Mouse (Mus musculus): ENCODE measurements around the gene Pla2g4e.

DNA sequence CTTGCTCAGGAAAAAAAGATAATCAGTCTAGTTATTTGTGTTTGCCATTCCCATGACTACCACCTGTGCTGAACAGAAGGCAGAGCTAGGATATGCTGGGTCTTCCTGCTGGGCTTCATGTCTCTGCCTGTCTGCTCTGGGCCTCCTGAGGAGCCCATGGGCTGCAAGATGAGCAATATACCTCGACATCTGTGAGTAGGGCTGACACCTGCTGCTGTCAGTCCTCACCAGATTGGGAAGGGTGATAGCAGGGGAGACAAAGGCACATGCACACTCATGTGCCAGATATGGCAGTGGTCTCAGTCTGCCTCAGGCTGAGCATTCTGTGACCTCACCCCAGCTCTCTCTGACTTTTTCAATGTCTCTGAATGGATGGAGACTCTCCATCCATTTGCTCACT lies 17.7 kb upstream of the Pla2g4e start:
- TF ChIP-seq POLR2A (IDR thresholded peaks at IDR 0.05; ENCODE audit: control insufficient read depth in 1 of 2, insufficient read depth in 1 of 2, low read depth in 1 of 2, low read length in 2 of 2, poor library complexity in 1 of 2), result no peak
- no peak for TF ChIP-seq CTCF (IDR thresholded peaks at IDR 0.05 in 2 of 3, conservative IDR thresholded peaks at IDR 0.05 in 1 of 3; ENCODE audit: control insufficient read depth in 1 of 3, insufficient read depth in 1 of 3, low read depth in 2 of 3, low read length in 3 of 3, poor library complexity in 1 of 3, severe bottlenecking in 1 of 3)
- no peak for TF ChIP-seq POLR2AphosphoS2 (IDR thresholded peaks at IDR 0.05; ENCODE audit: low read length)
- no peak for TF ChIP-seq ZNF384 (IDR thresholded peaks at IDR 0.05; ENCODE audit: low read depth, low read length)
- TF ChIP-seq EP300 (IDR thresholded peaks at IDR 0.05; ENCODE audit: low read depth in 1 of 2, low read length in 2 of 2), result no peak
- TF ChIP-seq E2F4 (IDR thresholded peaks at IDR 0.05; ENCODE audit: borderline replicate concordance, low read depth, low read length), result no peak
- no peak for TF ChIP-seq ELF1 (IDR thresholded peaks at IDR 0.05; ENCODE audit: low read depth, low read length)
- TF ChIP-seq MAX (IDR thresholded peaks at IDR 0.05; ENCODE audit: low read length), result no peak
- TF ChIP-seq MYB (IDR thresholded peaks at IDR 0.05; ENCODE audit: low read depth, low read length), result no peak
- TF ChIP-seq CHD1 (IDR thresholded peaks at IDR 0.05; ENCODE audit: low read depth, low read length), result no peak
- no peak for TF ChIP-seq MAZ (IDR thresholded peaks at IDR 0.05; ENCODE audit: low read depth, low read length)
- TF ChIP-seq CHD2 (IDR thresholded peaks at IDR 0.05; ENCODE audit: low read length), result no peak
